Mouse (Mus musculus) MEL (cell line): ENCODE measurements at regions not wholly inside any gene's neighbourhood (a gene's known extent, or its start where the extent isn't known, plus 50 kb on each side); places are given as distances from the start of the nearest gene placed in this dataset.

ENCODE experiments used
- DNase-seq: peaks from one replicate; pipeline ENCODE4 v3.0.0; 2011; ENCODE audit warnings: low read depth, low spot score
- H3K27ac ChIP-seq: 2 replicates; pipeline ENCODE4 v1.5.1; 2012; ENCODE audit warnings: low read depth, mild to moderate bottlenecking, control low read depth, low read length, moderate library complexity; ENCODE audit not compliant: control insufficient read depth
- H3K27me3 ChIP-seq, 2 experiments: fragments of 150-350 bp in 1 of 2; sonication (generic) in 1 of 2; 2 replicates each; pipeline ENCODE4 v1.6.1; 2012; ENCODE audit warnings: low read length in 2 of 2, mild to moderate bottlenecking in 2 of 2, improper control_type of control experiment in 1 of 2, moderate library complexity in 1 of 2; ENCODE audit not compliant: insufficient read depth in 2 of 2, control insufficient read depth in 1 of 2
- H3K36me3 ChIP-seq, 2 experiments: 2 replicates each; pipeline ENCODE4 v1.6.1; 2012 to 2014; ENCODE audit warnings: low read length in 2 of 2, improper control_type of control experiment in 1 of 2, inconsistent platforms in 1 of 2, mild to moderate bottlenecking in 1 of 2; ENCODE audit not compliant: insufficient read depth in 2 of 2, control insufficient read depth in 1 of 2
- H3K4me1 ChIP-seq, 2 experiments: fragments of 150-350 bp in 1 of 2; sonication (generic) in 1 of 2; 2 replicates each; pipeline ENCODE4 v1.6.1; 2012; ENCODE audit warnings: low read length in 2 of 2, improper control_type of control experiment in 1 of 2, mild to moderate bottlenecking in 1 of 2; ENCODE audit not compliant: insufficient read depth in 2 of 2, control insufficient read depth in 1 of 2
- H3K4me3 ChIP-seq, 2 experiments: fragments of 150-350 bp in 1 of 2; sonication (generic) in 1 of 2; 2 replicates each; pipeline ENCODE4 v1.5.1; 2012; ENCODE audit warnings: low read depth in 2 of 2, low read length in 2 of 2, mild to moderate bottlenecking in 2 of 2, moderate library complexity in 2 of 2, control low read depth in 1 of 2, improper control_type of control experiment in 1 of 2; ENCODE audit not compliant: control insufficient read depth in 1 of 2, insufficient read depth in 1 of 2
- H3K79me2 ChIP-seq: 2 replicates; pipeline ENCODE4 v1.6.1; 2012; ENCODE audit warnings: mild to moderate bottlenecking, low read length, moderate library complexity; ENCODE audit not compliant: control insufficient read depth, poor library complexity, insufficient read depth
- H3K9ac ChIP-seq: 2 replicates; pipeline ENCODE4 v1.6.1; 2012; ENCODE audit warnings: low read depth, mild to moderate bottlenecking, control low read depth, low read length, moderate library complexity; ENCODE audit not compliant: control insufficient read depth, poor library complexity, severe bottlenecking
- H3K9me3 ChIP-seq: fragments of 150-350 bp; sonication (generic); replicated peaks from 2 replicates; pipeline ENCODE4 v1.6.1; 2012; ENCODE audit warnings: mild to moderate bottlenecking, low read length, improper control_type of control experiment, moderate library complexity; ENCODE audit not compliant: insufficient read depth
- BHLHE40 ChIP-seq: IDR thresholded peaks from 2 replicates; pipeline ENCODE4 v1.6.1; 2012; ENCODE audit warnings: low read depth, mild to moderate bottlenecking, inconsistent platforms, low read length, improper control_type of control experiment, borderline replicate concordance
- EP300 ChIP-seq, 2 experiments: IDR thresholded peaks; 2 replicates each; pipeline ENCODE4 v1.6.1; 2011; ENCODE audit warnings: improper control_type of control experiment in 2 of 2, low read length in 2 of 2, low read depth in 1 of 2, mild to moderate bottlenecking in 1 of 2
- ETS1 ChIP-seq: IDR thresholded peaks from 2 replicates; pipeline ENCODE4 v1.6.1; 2012; ENCODE audit warnings: low read depth, mild to moderate bottlenecking, inconsistent platforms, low read length, improper control_type of control experiment, moderate library complexity
- GABPA ChIP-seq: IDR thresholded peaks from 2 replicates; pipeline ENCODE4 v1.6.1; 2012; ENCODE audit warnings: low read depth, mild to moderate bottlenecking, inconsistent platforms, low read length, improper control_type of control experiment, moderate library complexity
- GATA1 ChIP-seq: IDR thresholded peaks from 2 replicates; pipeline ENCODE4 v1.6.1; 2011; ENCODE audit warnings: low read depth, low read length, improper control_type of control experiment
- JUND ChIP-seq: IDR thresholded peaks from 2 replicates; pipeline ENCODE4 v1.6.1; 2011; ENCODE audit warnings: low read depth, mild to moderate bottlenecking, improper control_type of control experiment, low read length
- KAT2A ChIP-seq: conservative IDR thresholded peaks from 2 replicates; pipeline ENCODE4 v1.6.1; 2012; ENCODE audit warnings: low read depth, low read length, improper control_type of control experiment, inconsistent platforms
- MAFK ChIP-seq: IDR thresholded peaks from 2 replicates; pipeline ENCODE4 v1.6.1; 2011; ENCODE audit warnings: low read depth, mild to moderate bottlenecking, low read length, improper control_type of control experiment, borderline replicate concordance
- MAX ChIP-seq: IDR thresholded peaks from 2 replicates; pipeline ENCODE4 v1.6.1; 2011; ENCODE audit warnings: low read length, improper control_type of control experiment
- MAZ ChIP-seq: IDR thresholded peaks from 2 replicates; pipeline ENCODE4 v1.6.1; 2012; ENCODE audit warnings: low read depth, mild to moderate bottlenecking, inconsistent platforms, low read length, improper control_type of control experiment
- MEF2A ChIP-seq: IDR thresholded peaks from 2 replicates; pipeline ENCODE4 v1.6.1; 2014; ENCODE audit warnings: low read depth, mild to moderate bottlenecking, inconsistent platforms, low read length, improper control_type of control experiment; ENCODE audit not compliant: poor library complexity, insufficient replicate concordance, severe bottlenecking; ENCODE audit errors: extremely low read depth
- MYC ChIP-seq: IDR thresholded peaks from 2 replicates; pipeline ENCODE4 v1.6.1; 2011; ENCODE audit warnings: low read depth, mild to moderate bottlenecking, low read length, improper control_type of control experiment, moderate library complexity
- NRF1 ChIP-seq: IDR thresholded peaks from 2 replicates; pipeline ENCODE4 v1.6.1; 2014; ENCODE audit warnings: low read depth, mild to moderate bottlenecking, inconsistent platforms, low read length, improper control_type of control experiment, moderate library complexity; ENCODE audit not compliant: poor library complexity, insufficient read depth, severe bottlenecking
- POLR2A ChIP-seq, 2 experiments: IDR thresholded peaks; 2 replicates each; pipeline ENCODE4 v1.6.1; 2011 to 2012; ENCODE audit warnings: low read length in 2 of 2, mild to moderate bottlenecking in 2 of 2, control low read depth in 1 of 2, improper control_type of control experiment in 1 of 2, low read depth in 1 of 2, moderate library complexity in 1 of 2; ENCODE audit not compliant: control insufficient read depth in 1 of 2, insufficient read depth in 1 of 2, poor library complexity in 1 of 2
- POLR2AphosphoS2 ChIP-seq: IDR thresholded peaks from 2 replicates; pipeline ENCODE4 v1.6.1; 2011; ENCODE audit warnings: low read length, improper control_type of control experiment
- RCOR1 ChIP-seq: IDR thresholded peaks from 2 replicates; pipeline ENCODE4 v1.6.1; 2012; ENCODE audit warnings: low read depth, mild to moderate bottlenecking, inconsistent platforms, low read length, improper control_type of control experiment
- SMC3 ChIP-seq: IDR thresholded peaks from 2 replicates; pipeline ENCODE4 v1.6.1; 2011; ENCODE audit warnings: low read depth, low read length, improper control_type of control experiment
- USF2 ChIP-seq, 2 experiments: IDR thresholded peaks; 2 replicates each; pipeline ENCODE4 v1.6.1; 2011 to 2012; ENCODE audit warnings: improper control_type of control experiment in 2 of 2, low read length in 2 of 2, borderline replicate concordance in 1 of 2, inconsistent platforms in 1 of 2, low read depth in 1 of 2, mild to moderate bottlenecking in 1 of 2; ENCODE audit not compliant: insufficient read depth in 1 of 2
- ZKSCAN1 ChIP-seq: IDR thresholded peaks from 2 replicates; pipeline ENCODE4 v1.6.1; 2012; ENCODE audit warnings: low read depth, mild to moderate bottlenecking, inconsistent platforms, low read length, improper control_type of control experiment, moderate library complexity
- ZNF384 ChIP-seq: IDR thresholded peaks from 2 replicates; pipeline ENCODE4 v1.6.1; 2012; ENCODE audit warnings: low read depth, mild to moderate bottlenecking, inconsistent platforms, low read length, improper control_type of control experiment

DNA sequence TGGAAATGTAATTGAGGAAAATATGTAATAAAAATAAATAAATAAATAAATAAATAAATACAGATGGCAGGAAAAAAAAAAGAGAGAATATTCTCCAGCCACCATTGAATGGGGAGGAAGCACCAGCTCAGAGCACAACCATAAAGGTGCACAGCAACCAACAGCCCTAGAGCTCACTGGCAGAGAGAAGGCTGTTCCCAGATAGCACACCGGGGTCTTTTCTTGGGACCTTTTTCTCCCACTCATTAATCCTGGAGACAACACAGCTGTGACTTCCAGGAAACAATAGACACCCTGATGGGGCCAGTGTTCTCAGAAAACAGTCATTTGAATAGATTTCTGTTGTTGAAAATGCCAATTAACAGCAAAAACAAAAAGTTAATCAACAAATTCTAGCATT, 263.1 kb downstream of the Actr3 start:
- Histone ChIP-seq H3K4me1 (no peaks in the 10 kb centered on the region), H3K27me3 (no peaks in the 10 kb centered on the region; a peak in 1 of 4 replicates), H3K27ac (no peak overlapping the region), H3K36me3 (no peaks in the 10 kb centered on the region), H3K9ac (no peak overlapping the region), H3K79me2 (no peaks in the 10 kb centered on the region), H3K4me3 (no peak overlapping the region), H3K9me3 (no peaks in the 10 kb centered on the region)
- DNase-seq: no peak
- no peak for TF ChIP-seq BHLHE40
- TF ChIP-seq MAX: no peak
- TF ChIP-seq NRF1: no peak
- no peak for TF ChIP-seq GATA1
- no peak for TF ChIP-seq SMC3
- TF ChIP-seq ZNF384: no peak
- no peak for TF ChIP-seq MAFK
- no peak for TF ChIP-seq USF2 (IDR thresholded peaks at IDR 0.05; ENCODE audit: borderline replicate concordance in 1 of 2, insufficient read depth in 1 of 2, low read depth in 1 of 2, low read length in 2 of 2)
- no peak for TF ChIP-seq ETS1

- Histone ChIP-seq H3K36me3 (no peaks in the 10 kb centered on the region), H3K79me2 (no peaks in the 10 kb centered on the region)
- DNase-seq: no peak
Observed at GRCm38 (mm10) chr1:125165226-125165625, 270.3 kb downstream of the Actr3 start.

GRCm38 (mm10) chr1:125158481-125158880, 277.0 kb downstream of the Actr3 start:
- Histone ChIP-seq H3K36me3 (no peaks in the 10 kb centered on the region), H3K27me3 (no peaks in the 10 kb centered on the region), H3K9me3 (no peaks in the 10 kb centered on the region), H3K27ac (no peak overlapping the region)
- DNase-seq: no peak
- TF ChIP-seq MAFK (no peak), ZNF384 (no peak), JUND (no peak), MYC (no peak), ZKSCAN1 (no peak), MAZ (no peak), GABPA (no peak), BHLHE40 (no peak), POLR2AphosphoS2 (no peak), SMC3 (no peak), EP300 (IDR thresholded peaks at IDR 0.05; ENCODE audit: low read depth in 1 of 2, low read length in 2 of 2) (no peak)
- TF ChIP-seq, all 39 proteins: peak for 0
- Histone ChIP-seq H3K4me3 (no peak overlapping the region), H3K4me1 (no peaks in the 10 kb centered on the region), H3K9ac (no peak overlapping the region), H3K79me2 (no peaks in the 10 kb centered on the region)

More at GRCm38 (mm10) chr1:125165226-125165625, 270.3 kb downstream of the Actr3 start:
- Histone ChIP-seq H3K27me3 (no peaks in the 10 kb centered on the region), H3K4me3 (no peak overlapping the region), H3K4me1 (no peaks in the 10 kb centered on the region), H3K27ac (no peak overlapping the region), H3K9me3 (no peaks in the 10 kb centered on the region), H3K9ac (no peak overlapping the region)
- TF ChIP-seq NRF1: no peak
- no peak for TF ChIP-seq MEF2A
- no peak for TF ChIP-seq KAT2A
- no peak for TF ChIP-seq ZKSCAN1
- TF ChIP-seq RCOR1: no peak
- TF ChIP-seq POLR2A (IDR thresholded peaks at IDR 0.05; ENCODE audit: control insufficient read depth in 1 of 2, insufficient read depth in 1 of 2, low read depth in 1 of 2, low read length in 2 of 2, poor library complexity in 1 of 2): no peak
